Mouse (Mus musculus) myocyte (in vitro differentiated cells): Measurements from ENCODE around the gene Lyve1. TPM values are rescaled to one million over a fixed set of nuclear protein-coding genes. Genes with fewer than 3 reads are reported as not detected.

ENCODE experiments used
- H3K27me3 ChIP-seq: one replicate; pipeline ENCODE4 v1.6.1; 2011; ENCODE audit not compliant: control insufficient read depth, insufficient read depth, insufficient read length
- H3K36me3 ChIP-seq: one replicate; pipeline ENCODE4 v1.6.1; 2011; ENCODE audit not compliant: control insufficient read depth, insufficient read depth
- H3K4me2 ChIP-seq: one replicate; pipeline ENCODE4 v1.6.1; 2011; ENCODE audit warnings: low read depth, control low read depth
- H3K4me3 ChIP-seq: one replicate; pipeline ENCODE4 v1.5.1; 2011; ENCODE audit warnings: mild to moderate bottlenecking, control low read depth, moderate library complexity
- H3K79me2 ChIP-seq: one replicate; pipeline ENCODE4 v1.6.1; 2011; ENCODE audit not compliant: control insufficient read depth, insufficient read depth
- H3ac ChIP-seq: one replicate; pipeline ENCODE4 v1.6.1; 2011; ENCODE audit not compliant: control insufficient read depth, insufficient read length
- CEBPB ChIP-seq: IDR thresholded peaks from 2 replicates; pipeline ENCODE4 v1.6.1; 2011; ENCODE audit warnings: mild to moderate bottlenecking, moderate library complexity; ENCODE audit not compliant: poor library complexity, insufficient read depth, severe bottlenecking
- E2F4 ChIP-seq: IDR thresholded peaks from one replicate; pipeline ENCODE4 v1.6.1; 2011; ENCODE audit warnings: mild to moderate bottlenecking, control low read depth, moderate library complexity; ENCODE audit not compliant: insufficient read depth
- MAX ChIP-seq: IDR thresholded peaks from one replicate; pipeline ENCODE4 v1.6.1; 2011; ENCODE audit warnings: low read depth, mild to moderate bottlenecking, control low read depth
- MYOD1 ChIP-seq, 3 experiments: IDR thresholded peaks; one replicate each; pipeline ENCODE4 v1.6.1; 2011; ENCODE audit warnings: control low read depth in 2 of 3, low read depth in 2 of 3, mild to moderate bottlenecking in 2 of 3, moderate library complexity in 1 of 3; ENCODE audit not compliant: insufficient read length in 2 of 3, control insufficient read depth in 1 of 3
- MYOG ChIP-seq, 3 experiments: IDR thresholded peaks; one replicate each; pipeline ENCODE4 v1.6.1; 2011; ENCODE audit warnings: control low read depth in 2 of 3, low read depth in 2 of 3, mild to moderate bottlenecking in 2 of 3; ENCODE audit not compliant: insufficient read length in 2 of 3, control insufficient read depth in 1 of 3, insufficient read depth in 1 of 3
- POLR2A ChIP-seq: IDR thresholded peaks from one replicate; pipeline ENCODE4 v1.6.1; 2011; ENCODE audit warnings: low read depth, mild to moderate bottlenecking, control low read depth, moderate library complexity; ENCODE audit not compliant: insufficient read length
- POLR2AphosphoS2 ChIP-seq: IDR thresholded peaks from one replicate; pipeline ENCODE4 v1.6.1; 2011; ENCODE audit warnings: low read depth, control low read depth; ENCODE audit not compliant: insufficient read length
- REST ChIP-seq: IDR thresholded peaks from one replicate; pipeline ENCODE4 v1.6.1; 2011; ENCODE audit warnings: mild to moderate bottlenecking, control low read depth, moderate library complexity; ENCODE audit not compliant: insufficient read depth, insufficient read length
- SRF ChIP-seq: IDR thresholded peaks from one replicate; pipeline ENCODE4 v1.6.1; 2011; ENCODE audit warnings: low read depth; ENCODE audit not compliant: control insufficient read depth, insufficient read length
- TCF12 ChIP-seq: IDR thresholded peaks from one replicate; pipeline ENCODE4 v1.6.1; 2011; ENCODE audit warnings: mild to moderate bottlenecking, control low read depth; ENCODE audit not compliant: poor library complexity, insufficient read depth, severe bottlenecking
- TCF3 ChIP-seq: IDR thresholded peaks from one replicate; pipeline ENCODE4 v1.6.1; 2011; ENCODE audit warnings: low read depth, control low read depth; ENCODE audit not compliant: insufficient read length
- USF1 ChIP-seq: IDR thresholded peaks from one replicate; pipeline ENCODE4 v1.6.1; 2011; ENCODE audit warnings: low read depth, mild to moderate bottlenecking, control low read depth, moderate library complexity
- polyA plus RNA-seq: library from polyadenylated mRNA; unstranded; fragments of >200 nt; fragmentation: generic; extraction: Trizol; gene quantifications from one replicate; pipeline ENCODE4 v1.2.1, GENCODE M21; 2012; ENCODE audit warnings: missing spikeins

Lyve1 gene
- polyA plus RNA-seq, 1 experiment: not detected

- Histone ChIP-seq H3K36me3 (peaks cover 5% of the 10 kb centered on the region), H3ac (no peak overlapping the region), H3K79me2 (no peaks in the 10 kb centered on the region), H3K27me3 (no peaks in the 10 kb centered on the region), H3K4me2 (peak overlapping the region; percentile 57), H3K4me3 (no peak overlapping the region)
- TF ChIP-seq TCF12 (no peak), POLR2AphosphoS2 (no peak), MYOD1 (IDR thresholded peaks at IDR 0.05; ENCODE audit: control insufficient read depth in 1 of 3, insufficient read length in 2 of 3, low read depth in 2 of 3) (peak in 1 of 3 experiments; percentile 55), REST (no peak), E2F4 (no peak), POLR2A (no peak), MAX (no peak), TCF3 (no peak), CEBPB (peak; percentile 37; the same call in 1 of the 2 replicates), MYOG (IDR thresholded peaks at IDR 0.05; ENCODE audit: control insufficient read depth in 1 of 3, insufficient read depth in 1 of 3, insufficient read length in 2 of 3, low read depth in 2 of 3) (peak in 1 of 3 experiments; percentile 12), SRF (no peak), USF1 (no peak)
Measured at GRCm38 (mm10) chr7:110823995-110824953, 38.8 kb downstream of the Lyve1 start.

DNA sequence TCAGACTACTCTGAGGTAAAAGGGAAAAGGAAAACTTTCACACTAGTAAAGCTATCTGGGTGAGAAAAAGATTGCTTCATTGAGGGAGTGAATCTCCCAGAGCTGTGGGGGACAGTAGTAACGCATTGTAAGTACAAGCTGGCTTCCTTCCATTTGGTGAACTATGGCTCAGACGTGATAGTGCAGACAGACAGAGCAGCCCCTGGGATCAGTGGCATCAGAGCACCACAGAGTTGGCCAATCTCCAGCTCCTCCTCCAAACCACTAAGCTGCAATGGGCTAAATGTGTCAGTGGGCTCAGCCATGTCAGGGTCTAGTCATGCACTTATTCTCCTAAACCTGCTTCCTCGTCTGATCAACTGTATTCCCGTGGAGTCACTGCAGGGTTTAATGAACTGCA, 39.4 kb downstream of the Lyve1 start:
- Histone ChIP-seq H3K79me2 (no peaks in the 10 kb centered on the region), H3K4me3 (no peak overlapping the region)

DNA sequence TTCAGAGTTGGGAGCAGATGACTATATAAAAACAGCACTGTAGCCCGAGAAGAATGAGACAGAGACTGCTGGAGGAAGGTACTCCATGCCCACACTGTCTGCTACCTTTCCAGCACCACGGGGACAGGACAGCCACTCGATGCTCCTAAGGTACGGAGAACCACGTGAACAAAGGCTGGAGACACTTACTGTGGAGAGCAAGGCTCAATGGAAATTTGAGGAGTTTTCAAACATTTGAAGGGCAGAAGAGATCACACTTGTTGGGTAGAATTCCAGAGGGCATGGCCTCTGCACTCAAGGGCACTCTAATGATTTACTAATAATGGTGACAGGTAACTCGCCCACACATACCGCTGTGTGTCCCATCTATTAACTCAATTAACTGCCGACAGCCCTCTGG, 40.0 kb downstream of the Lyve1 start:
- no peaks in the 10 kb centered on the region for H3K79me2 ChIP-seq
- no peak for TF ChIP-seq REST
- TF ChIP-seq USF1: no peak
- peak overlapping the region; percentile 57 for H3K4me2 ChIP-seq
- no peak overlapping the region for H3ac ChIP-seq
- H3K4me3 ChIP-seq: no peak overlapping the region
- H3K27me3 ChIP-seq: no peaks in the 10 kb centered on the region
- H3K36me3 ChIP-seq: peaks cover 5% of the 10 kb centered on the region

More for the DNA sequence above, 39.4 kb downstream of the Lyve1 start:
- no peak overlapping the region for H3ac ChIP-seq
- peaks cover 5% of the 10 kb centered on the region for H3K36me3 ChIP-seq
- H3K27me3 ChIP-seq: no peaks in the 10 kb centered on the region
- TF ChIP-seq USF1: no peak
- TF ChIP-seq MAX: no peak
- peak overlapping the region; percentile 57 for H3K4me2 ChIP-seq

DNA sequence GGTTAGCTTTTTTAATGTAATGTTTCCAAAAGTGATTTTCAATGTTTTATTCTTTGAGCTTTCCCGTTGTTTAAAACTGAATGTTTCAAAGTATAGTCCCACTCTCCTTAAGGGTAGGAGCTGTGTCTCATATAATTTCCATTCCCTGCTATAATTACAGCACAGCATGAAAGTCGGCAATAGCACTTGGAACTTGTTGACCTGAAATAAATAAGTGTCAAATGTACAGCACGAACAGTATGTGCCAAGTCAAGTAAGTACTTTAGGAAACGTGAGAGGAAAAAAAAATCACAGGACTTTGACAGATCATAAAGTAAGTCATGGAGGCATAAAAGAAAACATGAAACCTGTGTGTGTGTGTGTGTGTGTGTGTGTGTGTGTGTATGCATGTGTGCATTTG, 41.0 kb downstream of the Lyve1 start:
- H3K4me3 ChIP-seq: no peak overlapping the region
- H3ac ChIP-seq: no peak overlapping the region
- no peaks in the 10 kb centered on the region for H3K79me2 ChIP-seq
- no peak overlapping the region for H3K4me2 ChIP-seq
- no peak for TF ChIP-seq MAX
- TF ChIP-seq POLR2A: no peak
- no peak for TF ChIP-seq TCF12
- TF ChIP-seq CEBPB: no peak
- TF ChIP-seq REST: no peak
- no peak for TF ChIP-seq E2F4
- TF ChIP-seq TCF3: no peak
- no peak for TF ChIP-seq USF1
- no peak for TF ChIP-seq MYOG (IDR thresholded peaks at IDR 0.05; ENCODE audit: control insufficient read depth in 1 of 3, insufficient read depth in 1 of 3, insufficient read length in 2 of 3, low read depth in 2 of 3)
- TF ChIP-seq MYOD1 (IDR thresholded peaks at IDR 0.05; ENCODE audit: control insufficient read depth in 1 of 3, insufficient read length in 2 of 3, low read depth in 2 of 3): no peak
- TF ChIP-seq SRF: no peak
- no peak for TF ChIP-seq POLR2AphosphoS2
- peaks cover 1% of the 10 kb centered on the region for H3K36me3 ChIP-seq
- H3K27me3 ChIP-seq: no peaks in the 10 kb centered on the region

GRCm38 (mm10) chr7:110821653-110822052, 41.4 kb downstream of the Lyve1 start:
- Histone ChIP-seq H3K36me3 (no peaks in the 10 kb centered on the region), H3K4me2 (peak overlapping the region; percentile 26), H3ac (no peak overlapping the region), H3K4me3 (no peak overlapping the region), H3K79me2 (no peaks in the 10 kb centered on the region), H3K27me3 (no peaks in the 10 kb centered on the region)
- TF ChIP-seq CEBPB (no peak), POLR2AphosphoS2 (no peak)

GRCm38 (mm10) chr7:110821068-110821467, 42.0 kb downstream of the Lyve1 start:
- Histone ChIP-seq H3K79me2 (no peaks in the 10 kb centered on the region), H3K4me3 (no peak overlapping the region), H3ac (no peak overlapping the region), H3K36me3 (no peaks in the 10 kb centered on the region), H3K27me3 (no peaks in the 10 kb centered on the region), H3K4me2 (peak overlapping the region; percentile 26)
- TF ChIP-seq POLR2A: no peak
- TF ChIP-seq SRF: no peak
- TF ChIP-seq POLR2AphosphoS2: no peak
- TF ChIP-seq TCF3: no peak
- TF ChIP-seq REST: no peak
- TF ChIP-seq MYOG (IDR thresholded peaks at IDR 0.05; ENCODE audit: control insufficient read depth in 1 of 3, insufficient read depth in 1 of 3, insufficient read length in 2 of 3, low read depth in 2 of 3): no peak
- TF ChIP-seq MYOD1 (IDR thresholded peaks at IDR 0.05; ENCODE audit: control insufficient read depth in 1 of 3, insufficient read length in 2 of 3, low read depth in 2 of 3): no peak
- no peak for TF ChIP-seq E2F4
